Mouse (Mus musculus): Measurements from ENCODE around the gene Sncb.

Gene Sncb

DNA sequence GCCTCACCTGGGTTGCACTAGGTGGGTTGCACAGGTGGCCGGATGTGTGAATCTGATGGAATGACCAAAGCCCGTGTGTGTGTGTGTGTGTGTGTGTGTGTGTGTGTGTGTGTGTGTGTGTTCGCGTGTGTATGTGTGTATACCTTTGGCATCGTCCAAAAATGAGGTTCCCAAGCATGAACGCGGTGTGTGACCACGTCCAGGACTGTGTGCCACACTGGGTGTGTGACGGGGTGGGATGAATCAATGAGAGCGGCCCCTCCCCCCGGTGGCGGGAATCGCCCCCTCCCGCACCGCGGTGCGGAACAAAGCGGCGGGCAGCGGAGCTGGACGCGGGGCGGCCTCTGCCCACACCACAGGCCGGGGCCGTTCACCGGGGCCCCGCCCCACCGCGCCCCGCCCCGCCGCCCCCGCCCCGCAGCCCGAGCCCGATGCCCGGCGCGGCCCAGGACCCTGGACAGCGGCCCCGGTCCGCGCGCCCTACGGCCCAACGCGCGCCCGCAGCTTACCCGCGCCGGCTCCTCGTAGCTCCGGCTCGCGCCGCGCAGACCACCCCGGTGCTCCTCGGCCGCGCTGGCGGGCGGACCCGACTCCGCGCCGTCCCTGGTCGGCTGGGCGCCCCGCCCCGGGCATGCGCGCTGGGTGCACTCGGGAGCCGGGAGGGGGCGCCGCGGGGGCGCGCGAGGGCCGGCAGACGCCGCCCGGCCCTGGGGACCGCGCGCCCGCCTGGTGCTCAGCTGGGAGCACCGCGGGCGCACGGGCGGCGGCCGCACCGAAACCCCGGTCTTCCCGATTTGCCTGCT lies 17.1 kb downstream of the Sncb start:
- DNase-seq (ENCODE audit: low read depth, low spot score) = no peak

DNA sequence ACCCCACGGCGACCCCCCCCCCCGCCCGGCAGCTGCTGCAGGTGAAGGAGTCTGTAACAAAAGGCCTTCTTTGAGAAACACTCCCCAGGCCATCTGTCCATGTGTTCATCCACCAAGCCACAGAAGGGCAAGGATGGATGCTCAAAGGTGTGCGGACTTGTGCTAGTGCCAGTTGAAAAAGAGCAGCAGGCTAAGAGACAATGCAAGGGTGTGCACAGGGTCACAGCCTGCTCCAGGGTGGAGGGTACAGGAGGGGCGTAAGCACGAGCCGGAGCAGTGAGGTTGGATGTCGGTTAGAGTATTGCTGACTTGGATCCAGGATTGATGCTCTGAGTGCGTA lies 17.7 kb downstream of the Sncb start:
- DNase-seq (ENCODE audit: low read depth, low spot score) = no peak

DNA sequence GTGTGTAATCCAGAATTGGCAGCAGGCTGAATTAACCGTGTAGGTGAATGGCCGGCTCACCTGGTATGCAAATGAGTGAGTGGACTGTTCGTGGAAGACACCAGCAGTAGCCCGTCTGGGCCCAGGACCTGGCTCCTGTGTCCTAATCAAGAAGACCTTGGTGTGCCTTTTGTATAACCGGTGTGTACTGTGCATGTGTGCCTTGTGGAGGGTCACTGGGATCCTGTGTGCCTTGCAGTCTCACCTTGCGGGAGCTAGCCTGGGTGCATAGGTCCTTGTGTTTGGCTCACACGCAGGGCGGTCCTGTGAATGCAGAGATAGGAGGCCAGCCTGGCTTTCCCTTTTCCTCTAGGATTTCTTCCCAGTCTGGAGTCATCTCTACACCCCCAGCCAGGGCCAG lies 18.2 kb downstream of the Sncb start:
- no peak for DNase-seq (ENCODE audit: low read depth, low spot score)

DNA sequence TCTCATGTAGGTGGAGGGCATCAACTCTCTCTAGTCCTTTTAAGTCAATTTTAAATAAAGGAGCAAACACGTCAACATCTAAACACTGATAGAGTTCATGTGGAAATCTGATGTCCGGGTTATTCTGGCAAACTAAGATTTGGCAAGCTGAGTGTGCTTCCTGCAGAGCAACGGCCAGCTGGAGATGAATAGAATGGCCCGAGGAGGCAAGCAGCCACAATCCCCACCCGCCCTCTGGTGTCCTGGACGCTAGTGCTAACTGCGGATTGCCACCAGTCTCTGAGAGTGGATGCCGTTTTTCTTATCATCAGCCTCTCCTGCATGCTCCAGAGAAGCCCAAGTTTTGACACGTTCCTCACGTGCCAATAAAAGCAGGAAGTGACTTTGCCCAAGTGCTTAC lies 19.5 kb downstream of the Sncb start:
- DNase-seq (ENCODE audit: low read depth, low spot score) = no peak

DNA sequence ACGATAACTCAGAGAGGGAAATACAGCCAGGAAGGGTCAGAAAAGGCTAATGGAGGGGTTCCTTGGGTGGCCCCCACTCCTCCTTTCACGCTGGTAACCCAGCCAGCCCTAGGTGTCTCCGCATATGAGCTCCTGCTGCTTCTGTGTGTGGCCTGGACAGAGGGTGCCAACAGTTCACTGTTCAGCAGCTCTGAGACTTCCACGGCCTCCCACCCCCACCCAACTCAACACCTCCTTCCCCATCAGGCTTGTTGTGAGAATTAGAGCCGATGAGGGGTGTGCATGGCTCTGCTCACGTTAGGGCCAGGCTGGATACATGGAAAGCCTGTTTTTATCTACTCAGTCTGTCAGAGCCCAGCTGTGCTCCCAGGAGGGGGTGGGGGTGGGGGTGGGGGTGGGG lies 20.3 kb downstream of the Sncb start:
- DNase-seq (ENCODE audit: low read depth, low spot score) = no peak

DNA sequence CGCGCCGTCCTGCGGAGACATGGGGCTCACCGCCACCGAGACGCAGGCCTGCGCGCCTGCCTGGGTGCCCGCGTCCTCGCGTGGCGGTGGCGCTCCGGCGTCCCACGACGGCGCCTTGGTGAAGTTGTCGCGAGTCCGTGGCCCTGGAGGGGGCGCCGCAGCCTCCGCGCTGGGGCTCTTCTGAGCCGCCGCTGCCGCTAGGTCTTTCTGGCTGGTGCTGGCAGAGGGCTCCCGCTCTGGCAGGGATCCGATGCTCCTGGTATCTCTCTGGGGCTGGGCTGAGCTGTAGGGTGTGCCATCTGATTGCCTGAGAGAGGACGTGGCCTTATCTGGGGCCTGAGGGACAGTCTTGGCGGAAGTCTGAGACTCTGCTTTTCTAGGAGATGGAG lies 28.2 kb downstream of the Sncb start:
- DNase-seq (ENCODE audit: low read depth, low spot score) = peak; percentile 68

DNA sequence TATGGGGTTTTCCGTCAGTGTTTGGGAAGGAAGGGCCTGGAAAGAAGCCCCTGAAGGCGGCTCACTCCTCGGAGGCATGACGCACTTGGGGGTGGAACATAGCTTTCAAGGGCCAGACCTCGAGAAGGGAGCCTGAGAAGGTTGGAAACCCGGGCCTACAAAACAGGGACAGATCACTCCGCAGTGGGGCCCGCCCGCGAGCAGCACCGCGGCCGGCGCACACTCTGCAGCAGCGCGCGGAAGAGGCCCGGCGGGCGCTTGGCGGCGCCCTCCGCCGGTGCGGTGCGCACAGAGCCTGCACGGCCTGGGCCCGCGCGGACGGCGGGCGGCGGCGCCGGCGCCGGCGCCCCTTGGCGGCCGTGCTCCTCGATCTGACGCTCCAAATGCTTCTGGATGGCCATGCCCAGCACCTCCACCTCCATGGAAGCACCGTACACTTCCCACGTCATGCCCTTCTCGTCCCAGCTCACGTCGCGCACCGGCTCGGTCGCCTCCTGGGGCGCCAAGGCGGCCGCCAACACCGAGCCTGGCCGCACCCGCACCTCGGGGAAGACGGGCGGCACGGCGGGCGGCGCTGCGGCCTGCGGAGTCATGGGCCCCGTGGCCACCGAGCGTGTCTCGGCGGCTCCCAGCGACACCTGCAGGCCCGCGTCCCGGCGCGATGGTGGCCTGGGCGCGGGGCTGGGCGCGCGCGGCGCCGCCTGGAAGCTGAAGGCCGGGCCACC lies 28.7 kb downstream of the Sncb start:
- peak; percentile 85 for DNase-seq (ENCODE audit: low read depth, low spot score)

DNA sequence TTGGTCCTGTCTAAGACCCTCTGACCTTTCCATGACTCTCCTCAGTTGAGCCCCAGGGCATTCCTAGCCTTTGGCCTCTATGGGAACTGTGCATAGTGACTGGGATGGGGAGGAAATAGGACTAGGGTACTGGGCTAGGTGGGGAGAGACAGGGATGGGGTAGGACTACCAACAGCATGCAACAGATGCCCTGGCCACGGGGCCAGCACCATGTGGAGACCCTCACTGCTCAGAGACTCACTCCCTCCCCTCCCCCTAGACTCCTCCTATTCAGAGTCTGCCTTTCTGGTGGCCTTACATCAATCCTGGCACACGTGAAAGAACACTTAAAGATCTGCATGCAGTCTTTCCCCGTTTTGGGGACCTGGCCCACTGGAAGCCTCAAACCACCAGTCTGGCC lies 29.5 kb downstream of the Sncb start:
- DNase-seq (ENCODE audit: low read depth, low spot score) = no peak

DNA sequence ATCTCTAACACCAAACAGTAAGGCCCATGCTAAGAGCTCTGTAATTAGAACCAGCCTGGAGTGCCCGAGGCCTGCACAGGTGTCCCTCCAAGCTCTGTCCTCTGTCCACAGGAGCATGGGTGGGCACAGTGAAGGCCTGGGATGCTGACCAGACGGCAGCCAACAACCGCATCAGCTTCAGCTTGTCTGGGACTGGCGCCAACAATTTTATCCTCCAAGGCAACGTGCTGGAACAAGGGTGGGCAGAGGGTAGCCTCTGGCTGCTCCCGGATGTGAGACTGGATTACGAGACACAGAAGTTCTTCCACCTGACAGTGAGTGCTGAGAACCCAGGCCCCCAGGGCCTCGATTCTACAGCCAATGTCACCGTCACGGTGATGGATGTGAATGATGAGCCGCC lies 40.3 kb downstream of the Sncb start:
- DNase-seq (ENCODE audit: low read depth, low spot score) = no peak

DNA sequence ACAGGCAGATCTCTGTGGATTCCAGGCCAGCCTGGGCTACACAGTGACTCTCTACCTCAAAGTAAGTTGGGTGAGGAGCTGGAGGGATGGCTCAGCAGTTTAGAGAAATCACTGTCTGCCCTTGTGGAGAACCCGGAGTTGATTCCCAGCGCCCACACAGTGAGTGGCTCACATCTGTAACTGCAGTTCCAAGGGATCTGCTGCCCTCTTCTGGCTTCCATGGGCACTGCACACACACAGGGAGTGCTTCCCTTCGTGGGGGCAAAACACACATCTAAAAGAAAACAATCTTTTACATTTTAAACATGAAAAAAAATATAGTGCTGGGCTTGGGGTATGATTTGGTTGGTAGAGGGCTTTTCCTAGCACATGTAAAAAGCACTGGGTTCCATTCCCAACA lies 43.3 kb downstream of the Sncb start:
- peak; percentile 74 for DNase-seq (ENCODE audit: low read depth, low spot score)

DNA sequence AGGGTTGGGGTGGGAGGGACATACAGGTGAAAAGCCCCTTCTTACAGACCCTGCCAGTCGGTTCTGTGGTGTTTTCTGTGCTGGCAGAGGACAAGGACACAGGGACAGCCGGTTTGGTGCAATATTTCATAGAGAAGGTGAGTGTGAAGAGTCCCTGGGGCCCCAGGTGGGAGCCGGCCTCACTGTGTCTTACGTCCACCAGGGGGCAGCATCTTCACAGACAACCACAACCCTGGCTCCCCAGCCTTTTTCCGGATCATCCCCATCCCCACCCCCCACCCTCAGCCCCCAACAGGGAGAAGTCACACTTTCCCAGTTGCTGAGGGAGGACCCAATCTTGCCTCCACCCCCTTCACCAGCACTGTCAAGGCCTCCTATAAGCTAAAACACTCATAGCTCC lies 49.5 kb downstream of the Sncb start:
- peak; percentile 81 for DNase-seq (ENCODE audit: low read depth, low spot score)

DNA sequence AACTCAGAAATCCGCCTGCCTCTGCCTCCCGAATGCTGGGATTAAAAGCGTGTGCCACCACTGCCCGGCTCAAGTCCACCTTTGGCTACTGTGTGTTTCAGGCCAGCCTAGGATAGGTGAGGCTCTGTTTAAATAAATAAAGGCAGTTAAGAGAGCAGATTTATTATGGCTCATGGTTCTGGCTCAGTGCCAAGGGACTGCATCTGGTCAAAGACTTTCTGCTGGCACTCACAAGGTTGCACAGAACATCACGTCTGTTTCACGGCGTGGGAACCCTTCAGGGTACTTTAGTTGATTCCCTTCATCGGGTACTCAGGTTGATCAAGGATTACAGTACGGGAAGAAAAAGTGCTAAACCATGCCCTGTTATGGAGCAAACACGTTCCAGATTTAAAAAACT lies 51.4 kb downstream of the Sncb start:
- no peak for DNase-seq (ENCODE audit: low read depth, low spot score)

DNA sequence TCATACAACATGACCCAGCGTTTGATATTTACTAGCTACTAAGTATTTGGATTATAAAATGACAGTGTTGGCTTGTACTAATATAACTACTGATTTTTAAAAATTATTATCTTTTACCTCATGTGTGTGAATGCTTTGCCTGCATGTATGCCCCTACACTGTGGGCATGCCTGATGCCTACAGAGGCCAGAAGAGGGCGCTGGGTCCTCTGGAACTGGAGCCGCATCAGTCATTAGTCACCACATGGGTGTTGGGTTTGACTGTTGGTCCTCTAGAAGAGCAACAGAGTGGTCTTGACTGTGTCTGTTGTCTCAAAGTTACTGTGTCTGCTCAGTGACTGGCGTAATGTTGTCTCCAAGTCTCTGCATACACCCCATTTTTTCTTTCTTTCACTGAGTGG lies 52.0 kb downstream of the Sncb start:
- DNase-seq (ENCODE audit: low read depth, low spot score) = peak; percentile 55

DNA sequence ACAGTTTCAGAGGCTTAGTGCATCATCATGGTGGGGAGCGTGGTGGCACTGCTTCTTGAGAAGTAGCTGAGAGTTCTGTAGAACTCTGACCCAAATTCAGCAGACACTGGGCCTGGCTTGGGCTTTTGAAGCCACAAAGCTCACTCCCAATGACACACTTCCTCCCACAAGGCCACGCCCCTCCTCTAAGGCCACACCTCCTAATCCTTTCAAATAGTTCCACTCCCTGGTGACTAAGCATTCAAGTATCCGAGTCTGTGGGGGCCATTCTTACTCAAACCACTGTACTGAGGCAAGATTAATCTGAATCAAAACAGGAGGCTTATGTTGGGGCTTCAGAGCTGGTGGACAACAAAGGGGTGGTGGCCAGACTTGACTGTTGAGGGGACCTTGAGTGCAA lies 55.5 kb downstream of the Sncb start:
- DNase-seq (ENCODE audit: low read depth, low spot score) = peak; percentile 83

Data from R1 (cell line).